Mouse (Mus musculus) ES-E14 (cell line): ENCODE measurements around the gene Ly86.
A peak's percentile ranks its signal among the peaks of the same experiment; 100 is the strongest.

Experiments
- CHD2 ChIP-seq: IDR thresholded peaks from 2 replicates; pipeline ENCODE4 v1.6.1; 2014; ENCODE audit warnings: mild to moderate bottlenecking, low read depth, low read length, inconsistent platforms
- MAFK ChIP-seq: IDR thresholded peaks from 2 replicates; pipeline ENCODE4 v1.6.1; 2014; ENCODE audit warnings: mild to moderate bottlenecking, low read depth, low read length, inconsistent platforms; ENCODE audit not compliant: insufficient read depth
- ZC3H11A ChIP-seq: IDR thresholded peaks from 2 replicates; pipeline ENCODE4 v1.6.1; 2012; ENCODE audit warnings: low read depth, mild to moderate bottlenecking, inconsistent platforms, low read length, borderline replicate concordance
- ZNF384 ChIP-seq: IDR thresholded peaks from 2 replicates; pipeline ENCODE4 v1.6.1; 2012; ENCODE audit warnings: low read depth, low read length, inconsistent platforms

- TF ChIP-seq CHD2 (no peak), ZNF384 (no peak), ZC3H11A (no peak), MAFK (peak; percentile 63; the same call in 1 of the 2 replicates)
Measured at GRCm38 (mm10) chr13:37337269-37337668, 7.7 kb upstream of the Ly86 start.
